Mouse (Mus musculus) MN1 (cell line): ENCODE results near the gene Ggn.
"Not testable (repeated sequence)": the region's sequence is repeated elsewhere in the genome, so short reads cannot be mapped to it uniquely, and the experiment has no call there.

ENCODE experiments used
- DNase-seq: peaks from one replicate; pipeline ENCODE4 v3.0.0-alpha.2; 2016; ENCODE audit warnings: low spot score

Ggn gene

GRCm38 (mm10) chr7:29212775-29213560, 43.0 kb downstream of the Ggn start:
- DNase-seq, result not testable (repeated sequence)

DNA sequence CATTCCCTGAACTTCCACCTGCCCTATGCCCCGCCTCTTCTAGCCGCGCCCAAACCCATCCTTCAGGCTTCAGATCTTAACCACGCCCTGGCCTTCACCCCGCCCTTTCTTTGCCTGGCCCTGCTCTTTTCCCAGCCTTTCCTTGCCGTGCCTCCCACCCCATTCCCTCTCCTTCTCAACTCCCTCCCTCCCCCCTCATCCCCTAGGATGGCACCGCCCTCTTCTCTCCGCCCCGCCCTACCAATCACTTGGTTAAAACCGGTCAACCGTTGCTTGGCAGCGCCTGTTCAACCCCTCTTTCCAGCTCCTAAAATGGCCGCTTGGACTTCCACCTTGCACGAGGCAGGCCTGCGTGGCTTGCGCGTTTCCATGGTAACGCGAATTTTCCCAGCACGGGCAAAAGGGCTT, 43.7 kb downstream of the Ggn start, which contains the start of gene Catsperg1:
Gene Catsperg1 (minus strand): TSS at position 361 of the 408 bp plus-strand sequence.
- peak; percentile 71 for DNase-seq

GRCm38 (mm10) chr7:29214236-29214635, 44.2 kb downstream of the Ggn start:
- no peak for DNase-seq

DNA sequence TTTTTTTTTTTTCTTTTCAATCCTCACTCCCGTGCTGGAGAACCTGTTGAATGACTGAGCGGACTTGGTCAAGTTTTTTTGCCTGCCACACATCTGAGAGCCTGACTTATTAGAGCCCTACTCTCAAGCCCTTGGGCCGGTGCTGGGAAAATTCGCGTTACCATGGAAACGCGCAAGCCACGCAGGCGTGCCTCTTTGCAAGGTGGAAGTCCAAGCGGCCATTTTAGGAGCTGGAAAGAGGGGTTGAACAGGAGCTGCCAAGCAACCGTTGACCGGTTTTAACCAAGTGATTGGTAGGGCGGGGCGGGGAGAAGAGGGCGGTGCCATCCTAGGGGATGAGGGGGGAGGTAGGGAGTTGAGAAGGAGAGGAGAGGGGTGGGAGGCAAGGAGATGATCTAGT, 44.8 kb downstream of the Ggn start:
- no peak for DNase-seq
